In the genomic region with DNA sequence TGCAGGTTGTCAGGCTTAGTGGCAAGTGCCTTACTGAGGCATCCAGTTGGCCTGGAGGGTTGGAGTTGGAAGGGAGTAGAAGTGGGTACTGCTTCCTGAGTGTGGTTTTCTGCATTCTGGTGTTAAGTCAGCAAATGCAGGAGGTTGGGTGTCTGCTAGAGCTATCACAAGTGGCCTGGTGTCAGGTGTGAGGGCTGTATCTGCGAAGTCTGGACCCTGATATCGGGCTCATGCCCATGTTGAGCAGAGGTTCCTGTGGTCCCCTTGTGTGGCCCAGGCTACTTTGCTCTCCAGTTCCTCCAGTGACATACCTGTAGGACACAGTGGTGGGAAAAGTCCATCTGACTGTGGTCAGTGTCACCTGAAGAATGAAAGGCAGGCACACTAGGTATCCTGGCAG, we compare ENCODE assay signal across 8 mouse cellular contexts. TPM values are rescaled to one million over a fixed set of nuclear protein-coding genes. Genes with fewer than 3 reads are reported as not detected.
DNase-seq lines count a peak whose midpoint lies in the region; ATAC-seq and TF ChIP-seq lines count a peak whose summit lies in the region.

No protein-coding gene starts in this region.

- H3K9me3 ChIP-seq in neural tube, embryonic 13.5 days = no peaks in the 10 kb centered on the region
- no peaks in the 10 kb centered on the region for H3K9me3 ChIP-seq in liver, embryonic 12.5 days (replicated peaks)

- peaks cover 7% of the 10 kb centered on the region for H3K36me3 ChIP-seq in heart, adult 2 months (ENCODE audit: control insufficient read depth, insufficient read depth, low read length)
- peaks cover 35% of the 10 kb centered on the region for H3K36me3 ChIP-seq in neural tube, embryonic 13.5 days
- peaks cover 73% of the 10 kb centered on the region for H3K36me3 ChIP-seq in liver, embryonic 12.5 days

- ATAC-seq in neural tube, embryonic 13.5 days (ENCODE audit: low read depth) = no peak
- ATAC-seq in liver, embryonic 12.5 days = peak; percentile 48; the same call in 1 of the 2 replicates
- no peak for ATAC-seq in inflammation-experienced regulatory T-cells, adult 6 months

- TF ChIP-seq EP300 in heart, adult 2 months (IDR thresholded peaks at IDR 0.05; ENCODE audit: insufficient read depth, low read depth, low read length) = no peak

- no peak overlapping the region for H3K4me2 ChIP-seq in neural tube, embryonic 13.5 days
- peak overlapping the region; percentile 85 for H3K4me2 ChIP-seq in liver, embryonic 12.5 days

- WGBS in heart, adult 2 months = 60% methylated on average over 2 of the region's 2 CpGs
- 94% methylated on average over 2 of the region's 2 CpGs for WGBS in neural tube, embryonic 13.5 days
- 30% methylated on average over 2 of the region's 2 CpGs for WGBS in liver, embryonic 12.5 days (ENCODE audit: insufficient replicate concordance)

- no peak for DNase-seq in heart, adult 2 months
- no peak for DNase-seq in heart, adult 9 months (ENCODE audit: low spot score in 2 of 2)
- DNase-seq in neural tube, embryonic 10.5 days (ENCODE audit: extremely low spot score, low spot score) = no peak
- no peak for DNase-seq in thymus, postnatal 36 days
- DNase-seq in adipocyte (ENCODE audit: low spot score) = no peak

- no peak for TF ChIP-seq POLR2A in heart, adult 2 months (IDR thresholded peaks at IDR 0.05; ENCODE audit: insufficient read depth, low read depth, low read length)

- intact Hi-C loops in heart, adult 2 months (cut with DNase I) = no loop called here

- H3K9ac ChIP-seq in heart, adult 2 months (ENCODE audit: low read depth, low read length) = peak overlapping the region; percentile 10; the same call in 1 of the 2 replicates
- peak overlapping the region; percentile 57; the same call in 1 of the 2 replicates for H3K9ac ChIP-seq in neural tube, embryonic 13.5 days
- H3K9ac ChIP-seq in liver, embryonic 12.5 days = peak overlapping the region; percentile 68

- peak overlapping the region; percentile 15; the same call in 1 of the 2 replicates for H3K27ac ChIP-seq in heart, adult 2 months
- no peak overlapping the region for H3K27ac ChIP-seq in neural tube, embryonic 13.5 days (replicated peaks)
- peak overlapping the region; percentile 89 for H3K27ac ChIP-seq in liver, embryonic 12.5 days

- no peak overlapping the region for H3K4me3 ChIP-seq in heart, adult 2 months
- no peak overlapping the region for H3K4me3 ChIP-seq in neural tube, embryonic 13.5 days
- peak overlapping the region; percentile 34 for H3K4me3 ChIP-seq in liver, embryonic 12.5 days

- peaks cover 13% of the 10 kb centered on the region for H3K79me2 ChIP-seq in heart, adult 2 months (replicated peaks; ENCODE audit: control insufficient read depth, insufficient read depth, low read length)

- peaks cover 29% of the 10 kb centered on the region for H3K4me1 ChIP-seq in heart, adult 2 months (ENCODE audit: control insufficient read depth, insufficient read depth, low read length)
- H3K4me1 ChIP-seq in neural tube, embryonic 13.5 days (replicated peaks) = peaks cover 71% of the 10 kb centered on the region
- H3K4me1 ChIP-seq in liver, embryonic 12.5 days = peaks cover 94% of the 10 kb centered on the region

- no peak for TF ChIP-seq CTCF in heart, adult 2 months (IDR thresholded peaks at IDR 0.05)

- H3K27me3 ChIP-seq in heart, adult 2 months (ENCODE audit: control insufficient read depth, insufficient read depth, low read length) = no peaks in the 10 kb centered on the region
- H3K27me3 ChIP-seq in neural tube, embryonic 13.5 days = no peaks in the 10 kb centered on the region
- H3K27me3 ChIP-seq in liver, embryonic 12.5 days (replicated peaks) = no peaks in the 10 kb centered on the region

RNA-seq across cellular contexts. Expression of a gene that starts 8.8 kb away (rescaled TPM):
- 10 to 100 TPM; 56.4 to 57.9 TPM for total RNA-seq in heart, adult 2 months (2021)
- 37.6 and 41.0 TPM in 2 replicates for polyA plus RNA-seq in heart, adult 2 months (2012; rRNA removed)
- polyA plus RNA-seq in neural tube, embryonic 13.5 days (2015; fragmentation: Nextera tagmentation; extraction: Ambion mirVana) = 59.8 and 66.5 TPM in 2 replicates
- 44.3 and 45.9 TPM in 2 replicates for polyA plus RNA-seq in liver, embryonic 12.5 days (2016; fragmentation: Nextera tagmentation; extraction: Ambion mirVana)
- polyA plus RNA-seq in inflammation-experienced regulatory T-cells, adult 6 months (2017; shearing (Covaris generic)) = 10 to 100 TPM; 12.3 to 14.4 (median 14.0) TPM

RNA-seq across cellular contexts. Expression of a gene that starts 9.3 kb away (rescaled TPM):
- 1 to 10 TPM; 8.3 to 8.4 TPM for total RNA-seq in heart, adult 2 months (2021)
- polyA plus RNA-seq in heart, adult 2 months (2012; rRNA removed) = 8.0 and 11.0 TPM in 2 replicates
- polyA plus RNA-seq in neural tube, embryonic 13.5 days (2015; fragmentation: Nextera tagmentation; extraction: Ambion mirVana) = 31.2 and 33.0 TPM in 2 replicates
- 43.0 and 50.0 TPM in 2 replicates for polyA plus RNA-seq in liver, embryonic 12.5 days (2016; fragmentation: Nextera tagmentation; extraction: Ambion mirVana)
- polyA plus RNA-seq in inflammation-experienced regulatory T-cells, adult 6 months (2017; shearing (Covaris generic)) = 1 to 10 TPM in 1 of 3 experiments, under 1 TPM in 2; 0.67 to 1.7 (median 0.75) TPM

RNA-seq across cellular contexts. Expression of a gene that starts 21.2 kb away (rescaled TPM):
- total RNA-seq in heart, adult 2 months (2021) = 1,000 to 10,000 TPM in 1 of 2 experiments, 100 to 1,000 TPM in 1; 943 to 1,108 TPM
- 1,263 and 1,990 TPM in 2 replicates for polyA plus RNA-seq in heart, adult 2 months (2012; rRNA removed)
- 250 and 275 TPM in 2 replicates for polyA plus RNA-seq in neural tube, embryonic 13.5 days (2015; fragmentation: Nextera tagmentation; extraction: Ambion mirVana)
- polyA plus RNA-seq in liver, embryonic 12.5 days (2016; fragmentation: Nextera tagmentation; extraction: Ambion mirVana) = 296 and 312 TPM in 2 replicates
- polyA plus RNA-seq in inflammation-experienced regulatory T-cells, adult 6 months (2017; shearing (Covaris generic)) = 100 to 1,000 TPM; 183 to 267 (median 228) TPM

RNA-seq across cellular contexts. Expression of a gene that starts 22.2 kb away (rescaled TPM):
- total RNA-seq in heart, adult 2 months (2021) = 100 to 1,000 TPM; 748 to 861 TPM
- polyA plus RNA-seq in heart, adult 2 months (2012; rRNA removed) = 880 and 1,041 TPM in 2 replicates
- 573 and 601 TPM in 2 replicates for polyA plus RNA-seq in neural tube, embryonic 13.5 days (2015; fragmentation: Nextera tagmentation; extraction: Ambion mirVana)
- 872 and 920 TPM in 2 replicates for polyA plus RNA-seq in liver, embryonic 12.5 days (2016; fragmentation: Nextera tagmentation; extraction: Ambion mirVana)
- 1,000 to 10,000 TPM in 2 of 3 experiments, 100 to 1,000 TPM in 1; 970 to 1,806 (median 1,658) TPM for polyA plus RNA-seq in inflammation-experienced regulatory T-cells, adult 6 months (2017; shearing (Covaris generic))

RNA-seq across cellular contexts. Expression of a gene that starts 25.7 kb away (rescaled TPM):
- 1 to 10 TPM; 2.3 to 2.6 TPM for total RNA-seq in heart, adult 2 months (2021)
- polyA plus RNA-seq in heart, adult 2 months (2012; rRNA removed) = 2.4 and 2.7 TPM in 2 replicates
- polyA plus RNA-seq in neural tube, embryonic 13.5 days (2015; fragmentation: Nextera tagmentation; extraction: Ambion mirVana) = 153 and 156 TPM in 2 replicates
- 0.17 and 0.22 TPM in 2 replicates for polyA plus RNA-seq in liver, embryonic 12.5 days (2016; fragmentation: Nextera tagmentation; extraction: Ambion mirVana)
- polyA plus RNA-seq in inflammation-experienced regulatory T-cells, adult 6 months (2017; shearing (Covaris generic)) = under 1 TPM; 0.04 to 0.35 (median 0.05) TPM

Comparison
In these comparisons a context has a peak if more than half of its experiments do, and no peak if none do; other contexts are left out.
1. H3K9ac ChIP-seq: peak in every context shown above with its lines; median percentile 68 in liver, embryonic 12.5 days; 57 in neural tube, embryonic 13.5 days; 10 in heart, adult 2 months.